Mouse (Mus musculus) adrenal gland, postnatal 25 days (tissue): ENCODE data around the gene Gpx5. TPM values are rescaled to one million over a fixed set of nuclear protein-coding genes. Genes with fewer than 3 reads are reported as not detected.
"Not testable (repeated sequence)": the region's sequence is repeated elsewhere in the genome, so short reads cannot be mapped to it uniquely, and the experiment has no call there.

Experiments
- DNase-seq: peaks from one replicate; pipeline ENCODE4 v3.0.0; 2021; ENCODE audit warnings: mixed read lengths
- total RNA-seq: library from RNA; stranded (reverse); gene quantifications from 2 replicates; pipeline ENCODE4 v1.2.3, GENCODE M21; 2021

Gpx5 gene
- total RNA-seq, 1 experiment from 2014 or later, result not detected

GRCm38 (mm10) chr13:21264366-21264765 lies 28.2 kb downstream of the Gpx5 start:
- DNase-seq, result no peak

- DNase-seq, result no peak
Measured at GRCm38 (mm10) chr13:21263910-21264309, 28.6 kb downstream of the Gpx5 start.

GRCm38 (mm10) chr13:21262787-21263461 lies 29.6 kb downstream of the Gpx5 start:
- no peak for DNase-seq

GRCm38 (mm10) chr13:21260289-21260688 lies 32.2 kb downstream of the Gpx5 start:
- DNase-seq, result no peak

- DNase-seq, result peak; percentile 55
Measured at GRCm38 (mm10) chr13:21259677-21260113, 32.8 kb downstream of the Gpx5 start.

- DNase-seq, result no peak
Measured at GRCm38 (mm10) chr13:21259171-21259631, 33.3 kb downstream of the Gpx5 start.

- no peak for DNase-seq
Measured at GRCm38 (mm10) chr13:21258524-21258923, 34.0 kb downstream of the Gpx5 start.

GRCm38 (mm10) chr13:21253986-21254385 lies 38.5 kb downstream of the Gpx5 start:
- DNase-seq, result peak; percentile 26

GRCm38 (mm10) chr13:21253569-21253968 lies 39.0 kb downstream of the Gpx5 start:
- no peak for DNase-seq

GRCm38 (mm10) chr13:21253040-21253439 lies 39.5 kb downstream of the Gpx5 start:
- no peak for DNase-seq

- DNase-seq, result no peak
Measured at GRCm38 (mm10) chr13:21250074-21250681, 42.4 kb downstream of the Gpx5 start.

- no peak for DNase-seq
Measured at GRCm38 (mm10) chr13:21249022-21249421, 43.5 kb downstream of the Gpx5 start.

GRCm38 (mm10) chr13:21246276-21246675 lies 46.3 kb downstream of the Gpx5 start:
- no peak for DNase-seq

- DNase-seq, result not testable (repeated sequence)
Measured at GRCm38 (mm10) chr13:21244967-21245366, 47.6 kb downstream of the Gpx5 start.

- DNase-seq, result no peak
Measured at GRCm38 (mm10) chr13:21244089-21244488, 48.4 kb downstream of the Gpx5 start.

GRCm38 (mm10) chr13:21243196-21243595 lies 49.3 kb downstream of the Gpx5 start:
- DNase-seq, result no peak

GRCm38 (mm10) chr13:21242408-21243125 lies 50.0 kb downstream of the Gpx5 start:
- no peak for DNase-seq

- no peak for DNase-seq
Measured at GRCm38 (mm10) chr13:21240788-21241187, 51.7 kb downstream of the Gpx5 start.

GRCm38 (mm10) chr13:21237161-21237560 lies 55.4 kb downstream of the Gpx5 start:
- DNase-seq, result no peak

GRCm38 (mm10) chr13:21236714-21237113 lies 55.8 kb downstream of the Gpx5 start:
- no peak for DNase-seq
